Mouse (Mus musculus) adipocyte (in vitro differentiated cells): ENCODE results near the gene Hk2.
A peak's percentile ranks its signal among the peaks of the same experiment; 100 is the strongest.

Source experiments
- DNase-seq: peaks from one replicate; pipeline ENCODE4 v3.0.0-alpha.2; 2016; ENCODE audit warnings: low spot score

Gene Hk2

GRCm38 (mm10) chr6:82774321-82774764 is at the start of gene Hk2:
Gene Hk2 (minus strand): TSS chr6:82774454.
- peak; percentile 96 for DNase-seq

DNA sequence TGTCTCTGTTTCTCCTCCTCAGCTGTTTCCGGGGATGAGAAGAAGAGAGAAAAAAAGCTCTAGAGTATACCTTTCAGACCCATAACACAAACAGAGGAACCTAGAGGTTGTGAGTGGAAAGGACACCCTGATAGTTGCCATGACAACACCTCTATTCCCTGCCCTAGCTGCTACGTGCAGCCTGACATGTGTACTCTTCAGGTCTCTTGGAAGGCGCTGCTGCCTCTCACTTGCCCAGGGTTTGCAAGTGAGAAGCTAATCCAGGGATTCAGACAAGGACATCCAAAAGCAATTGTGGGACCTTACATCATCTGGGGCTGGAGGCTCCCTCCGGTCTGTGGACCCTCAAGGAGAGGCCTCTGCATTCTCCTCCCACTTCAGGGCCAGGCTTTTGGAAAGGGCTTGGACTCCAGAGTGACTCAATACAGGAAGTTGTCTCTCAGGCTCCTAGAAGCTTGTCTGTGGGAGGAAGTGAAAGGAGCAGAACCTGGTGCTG is 47.6 kb upstream of the Hk2 start:
- DNase-seq = no peak

DNA sequence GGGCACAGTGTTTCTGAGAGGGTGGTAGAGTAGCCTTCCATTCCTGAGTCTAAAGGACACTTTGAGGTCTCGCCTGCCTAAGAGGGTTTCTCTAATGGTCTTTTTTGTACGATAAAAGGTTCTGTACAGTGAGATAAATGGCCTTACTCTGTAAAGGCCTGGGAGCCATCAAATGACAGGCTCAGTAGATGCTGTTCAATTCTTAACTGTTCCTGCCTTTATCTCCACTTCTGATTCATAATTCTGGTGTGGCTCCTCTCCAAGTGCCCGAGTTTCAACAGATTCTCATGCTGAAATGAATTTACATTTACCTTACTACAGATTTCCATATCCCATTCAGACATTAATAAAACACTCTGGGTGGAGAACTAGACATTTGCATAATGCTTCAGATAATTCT is 46.5 kb upstream of the Hk2 start:
- no peak for DNase-seq

GRCm38 (mm10) chr6:82814821-82815220 is 40.6 kb upstream of the Hk2 start:
- DNase-seq = no peak

GRCm38 (mm10) chr6:82807984-82808700 is 33.9 kb upstream of the Hk2 start:
- DNase-seq = no peak

- DNase-seq = peak; percentile 43
Observed at GRCm38 (mm10) chr6:82806971-82807370, 32.7 kb upstream of the Hk2 start.

GRCm38 (mm10) chr6:82806503-82806902 is 32.2 kb upstream of the Hk2 start:
- DNase-seq = no peak

DNA sequence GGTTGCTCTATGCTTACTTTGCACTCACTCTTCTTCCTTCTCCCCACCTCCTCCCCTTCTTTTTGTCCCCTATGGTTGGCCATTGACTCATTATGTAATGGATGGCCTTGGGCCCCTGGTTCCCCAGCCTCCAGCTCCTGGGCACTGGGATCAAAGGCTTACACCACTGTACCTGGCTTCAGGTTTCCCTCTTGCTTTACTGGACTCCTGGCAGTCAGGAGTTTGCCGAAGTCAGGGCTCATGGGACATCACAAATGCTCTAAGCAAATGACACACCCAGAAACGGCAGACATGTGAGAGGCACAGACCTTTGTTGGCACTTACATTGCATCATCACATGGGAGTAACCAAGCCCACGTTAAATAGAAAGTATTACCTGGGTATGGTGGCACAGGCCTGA is 31.6 kb upstream of the Hk2 start:
- no peak for DNase-seq

- DNase-seq = no peak
Observed at GRCm38 (mm10) chr6:82804984-82805383, 30.7 kb upstream of the Hk2 start.

- DNase-seq = no peak
Observed at GRCm38 (mm10) chr6:82798202-82798737, 24.0 kb upstream of the Hk2 start.

- DNase-seq = peak; percentile 63
Observed at GRCm38 (mm10) chr6:82797300-82797839, 23.1 kb upstream of the Hk2 start.

DNA sequence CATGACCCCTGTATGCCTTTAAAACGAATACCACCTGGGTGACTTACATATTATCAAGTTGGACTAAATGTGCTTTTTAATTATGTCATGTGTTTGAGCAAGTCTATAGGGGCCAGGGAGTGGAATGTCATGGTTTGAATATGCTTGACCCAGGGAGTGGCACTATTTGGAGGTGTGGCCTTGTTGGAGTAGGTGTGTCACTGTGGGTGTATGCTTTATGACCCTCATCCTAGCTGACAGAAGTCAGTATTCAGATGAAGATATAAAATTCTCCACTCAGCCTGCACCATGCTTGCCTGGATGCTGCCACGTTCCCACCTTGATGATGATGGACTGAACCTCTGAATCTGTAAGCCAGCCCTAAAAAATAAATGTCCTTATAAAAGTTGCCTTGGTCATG is 16.6 kb upstream of the Hk2 start:
- DNase-seq = no peak

- no peak for DNase-seq
Observed at GRCm38 (mm10) chr6:82783906-82784305, 9.7 kb upstream of the Hk2 start.

- DNase-seq = no peak
Observed at GRCm38 (mm10) chr6:82780802-82781393, 6.6 kb upstream of the Hk2 start.

- no peak for DNase-seq
Observed at GRCm38 (mm10) chr6:82780369-82780768, 6.1 kb upstream of the Hk2 start.

- no peak for DNase-seq
Observed at GRCm38 (mm10) chr6:82777124-82777654, 2.9 kb upstream of the Hk2 start.

DNA sequence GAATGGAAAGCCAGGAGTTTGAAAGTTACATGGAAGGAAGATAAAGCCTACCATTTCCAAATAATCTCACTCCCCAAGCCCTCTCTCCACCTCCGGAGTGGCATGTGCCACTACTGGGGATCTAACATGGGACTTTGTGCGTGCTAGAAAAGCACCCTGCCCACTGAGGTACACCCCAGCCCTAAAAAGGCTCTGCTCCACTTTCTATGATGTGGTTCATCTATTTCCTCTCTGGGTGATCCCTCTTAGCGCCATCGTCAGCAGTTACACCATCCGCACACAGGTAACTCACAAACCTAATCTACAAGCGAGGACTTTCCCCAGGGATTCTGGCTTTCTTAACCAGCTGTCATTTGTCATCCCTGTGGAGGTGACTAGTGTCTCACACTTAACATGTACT is 1.1 kb upstream of the Hk2 start:
- no peak for DNase-seq

DNA sequence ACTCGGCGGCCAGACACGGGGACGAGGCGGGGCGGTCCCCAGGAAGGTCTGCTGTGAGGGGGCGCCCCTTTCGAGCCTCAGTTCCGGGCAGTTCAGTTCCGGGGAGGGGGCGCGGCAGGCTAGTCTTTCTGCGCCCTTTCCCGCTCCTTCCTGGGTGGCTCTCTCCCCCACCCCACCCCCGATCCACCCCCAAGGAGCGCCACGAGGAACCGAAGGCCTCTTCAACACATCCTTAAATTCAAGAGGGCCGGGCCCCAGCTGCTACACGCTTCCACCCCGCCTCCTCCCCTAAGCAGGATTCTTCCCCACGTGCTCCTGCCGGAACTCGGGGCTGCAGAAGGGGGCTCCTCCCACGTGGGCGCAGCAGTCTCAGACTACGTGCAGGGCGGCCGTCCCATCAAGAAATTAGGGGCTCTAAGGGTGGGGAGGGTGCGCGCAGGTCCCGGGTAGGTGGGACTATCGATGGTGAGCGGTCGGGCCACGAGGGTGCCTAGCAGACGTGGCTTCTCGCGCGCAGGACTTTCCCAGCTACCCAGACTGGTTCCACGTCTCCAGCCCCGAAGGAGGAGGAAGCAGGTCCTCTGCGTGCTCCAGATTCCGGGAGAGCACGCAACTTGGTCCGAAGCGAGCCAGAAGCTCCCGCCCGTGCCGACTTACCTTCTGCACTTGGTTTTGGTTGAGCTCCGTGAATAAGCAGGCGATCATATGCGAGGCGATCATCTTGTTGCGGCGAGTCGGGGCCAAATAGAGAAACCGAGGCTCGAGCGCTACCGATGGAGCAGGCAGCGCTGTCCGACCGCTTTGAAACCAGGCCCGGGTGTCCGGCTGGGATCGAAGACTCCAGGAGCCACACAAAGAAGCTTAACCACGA is 758 bp downstream of the Hk2 start:
- peak; percentile 77 for DNase-seq

GRCm38 (mm10) chr6:82772451-82773101 is 1.7 kb downstream of the Hk2 start:
- peak; percentile 79 for DNase-seq

DNA sequence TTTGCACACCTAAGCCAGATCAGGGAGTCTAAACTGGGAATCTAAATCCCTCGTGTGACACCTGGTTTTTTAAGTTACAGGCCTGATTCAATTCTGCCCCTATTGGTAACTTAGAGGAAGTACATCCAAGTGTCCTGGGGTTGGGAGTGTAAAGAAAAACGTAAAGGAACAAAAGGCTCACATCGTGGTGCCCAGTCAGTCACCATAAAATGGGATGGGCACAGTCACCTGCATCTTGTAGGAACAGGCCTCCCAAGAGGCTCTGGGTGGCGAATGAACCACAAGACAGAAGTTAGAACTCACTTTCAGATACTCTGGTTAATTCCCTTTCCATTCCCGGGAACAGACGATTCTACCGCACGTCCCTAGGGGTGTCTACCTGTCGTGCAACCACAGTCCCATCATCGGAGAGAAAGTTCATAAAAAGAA is 2.3 kb downstream of the Hk2 start:
- DNase-seq = peak; percentile 62

- DNase-seq = peak; percentile 88
Observed at GRCm38 (mm10) chr6:82771059-82771458, 3.2 kb downstream of the Hk2 start.
